Mouse (Mus musculus) kidney, postnatal 0 days (tissue): ENCODE data around the gene Snta1. TPM values are rescaled to one million over a fixed set of nuclear protein-coding genes. Genes with fewer than 3 reads are reported as not detected.

Experiments used
- ATAC-seq: fragments of 200-750 bp; cut with Nextera tagmentation; replicated peaks from 2 replicates; pipeline ENCODE4 v1.8.0; 2017; ENCODE audit warnings: low read depth, moderate number of reproducible peaks, moderate TSS enrichment, moderate library complexity; ENCODE audit not compliant: low FRiP score
- DNase-seq: peaks from one replicate; pipeline ENCODE4 v3.0.0-alpha.2; 2016; ENCODE audit warnings: low spot score
- H3K27ac ChIP-seq: fragments of 300-500 bp; sonication (generic); 2 replicates; pipeline ENCODE4 v1.5.1; 2014; ENCODE audit warnings: mild to moderate bottlenecking
- H3K27me3 ChIP-seq: fragments of 300-500 bp; sonication (generic); 2 replicates; pipeline ENCODE4 v1.6.1; 2014; ENCODE audit warnings: low read length, mixed read lengths; ENCODE audit not compliant: insufficient read depth
- H3K36me3 ChIP-seq: fragments of 300-500 bp; sonication (generic); 2 replicates; pipeline ENCODE4 v1.6.1; 2014; ENCODE audit warnings: low read length, mixed read lengths; ENCODE audit not compliant: insufficient read depth
- H3K4me1 ChIP-seq: fragments of 300-500 bp; sonication (generic); replicated peaks from 2 replicates; pipeline ENCODE4 v1.6.1; 2014; ENCODE audit warnings: antibody characterized with exemption, low read length, mixed read lengths; ENCODE audit not compliant: insufficient read depth
- H3K4me2 ChIP-seq: fragments of 300-500 bp; sonication (generic); 2 replicates; pipeline ENCODE4 v1.6.1; 2014; ENCODE audit warnings: mild to moderate bottlenecking, low read length, moderate library complexity, mixed read lengths
- H3K4me3 ChIP-seq: fragments of 300-500 bp; sonication (generic); replicated peaks from 2 replicates; pipeline ENCODE4 v1.5.1; 2014; ENCODE audit warnings: low read depth, low read length
- H3K9ac ChIP-seq: fragments of 300-500 bp; sonication (generic); 2 replicates; pipeline ENCODE4 v1.6.1; 2014; ENCODE audit warnings: low read depth, low read length
- H3K9me3 ChIP-seq: fragments of 300-500 bp; sonication (generic); replicated peaks from 2 replicates; pipeline ENCODE4 v1.6.1; 2016; ENCODE audit warnings: low read length, inconsistent platforms, mixed read lengths
- CTCF ChIP-seq: IDR thresholded peaks from 2 replicates; pipeline ENCODE4 v1.5.1; 2016; ENCODE audit warnings: antibody characterized with exemption, low read depth, mild to moderate bottlenecking, moderate library complexity
- WGBS: fragments of 180-500 bp; shearing (Covaris S2); extraction: QIAGEN DNeasy Blood & Tissue Kit; methylation state at CpG from one replicate; pipeline ENCODE4 v1.1.7; 2014; 5-methylcytosine and 5-hydroxymethylcytosine counted together
- polyA plus RNA-seq: library from polyadenylated mRNA; unstranded; fragments of >200 nt; fragmentation: Nextera tagmentation; extraction: Ambion mirVana; gene quantifications from 2 replicates; pipeline ENCODE4 v1.2.1, GENCODE M21; 2015

Gene Snta1
- 16.8 and 16.9 TPM in 2 replicates for polyA plus RNA-seq

GRCm38 (mm10) chr2:154407643-154408445 is at the start of gene Snta1:
TSS of gene Snta1 (minus strand) at chr2:154408099.
- WGBS = 2% methylated on average over 82 of the region's 84 CpGs
- peak within 1 kb of the TSS; percentile 60 for H3K27ac ChIP-seq

GRCm38 (mm10) chr2:154456621-154457020 is 48.7 kb upstream of the Snta1 start:
- Histone ChIP-seq H3K4me3 (no peak overlapping the region), H3K9ac (no peak overlapping the region), H3K27me3 (no peaks in the 10 kb centered on the region), H3K9me3 (no peaks in the 10 kb centered on the region), H3K4me2 (no peak overlapping the region), H3K27ac (no peak overlapping the region), H3K4me1 (peaks cover 12% of the 10 kb centered on the region), H3K36me3 (no peaks in the 10 kb centered on the region)
- ATAC-seq = no peak
- TF ChIP-seq CTCF = no peak
- DNase-seq = no peak

More at GRCm38 (mm10) chr2:154407643-154408445, at the start of gene Snta1:
- ATAC-seq = peak; percentile 92
- peak; percentile 82 for DNase-seq
- peak within 1 kb of the TSS; percentile 57 for H3K4me3 ChIP-seq
- TF ChIP-seq CTCF = no peak
- H3K4me1 ChIP-seq = peaks cover 10% of the 10 kb centered on the region; the same call in 1 of the 2 replicates
- no peaks in the 10 kb centered on the region for H3K27me3 ChIP-seq
- peak within 1 kb of the TSS; percentile 77 for H3K9ac ChIP-seq
- peak within 1 kb of the TSS; percentile 76 for H3K4me2 ChIP-seq
- H3K36me3 ChIP-seq = no peaks in the 10 kb centered on the region
- no peaks in the 10 kb centered on the region for H3K9me3 ChIP-seq

- Histone ChIP-seq H3K27me3 (no peaks in the 10 kb centered on the region), H3K9ac (no peak overlapping the region), H3K4me2 (peak overlapping the region; percentile 30; the same call in 1 of the 2 replicates), H3K4me1 (peaks cover 12% of the 10 kb centered on the region), H3K27ac (peak overlapping the region; percentile 64; the same call in 1 of the 2 replicates), H3K4me3 (no peak overlapping the region), H3K9me3 (no peaks in the 10 kb centered on the region), H3K36me3 (no peaks in the 10 kb centered on the region)
- DNase-seq (peak; percentile 77), ATAC-seq (no peak)
- TF ChIP-seq CTCF = no peak
- WGBS = 20% methylated on average over 5 of the region's 5 CpGs
Observed at GRCm38 (mm10) chr2:154455776-154456175, 47.9 kb upstream of the Snta1 start.

- Histone ChIP-seq H3K36me3 (no peaks in the 10 kb centered on the region), H3K4me2 (no peak overlapping the region), H3K4me3 (no peak overlapping the region), H3K27ac (peak overlapping the region; percentile 64), H3K9ac (no peak overlapping the region), H3K27me3 (no peaks in the 10 kb centered on the region), H3K9me3 (no peaks in the 10 kb centered on the region), H3K4me1 (peaks cover 12% of the 10 kb centered on the region)
- TF ChIP-seq CTCF = no peak
- ATAC-seq (peak; percentile 57), DNase-seq (peak; percentile 79)
- 27% methylated on average over 3 of the region's 3 CpGs for WGBS
Observed at GRCm38 (mm10) chr2:154454605-154455004, 46.7 kb upstream of the Snta1 start.

- no peaks in the 10 kb centered on the region for H3K27me3 ChIP-seq
- no peak for ATAC-seq
- H3K9me3 ChIP-seq = no peaks in the 10 kb centered on the region
- H3K4me1 ChIP-seq = peaks cover 12% of the 10 kb centered on the region; the same call in 1 of the 2 replicates
- no peak for TF ChIP-seq CTCF
- peak overlapping the region; percentile 25; the same call in 1 of the 2 replicates for H3K27ac ChIP-seq
- 53% methylated on average over 1 of the region's 1 CpGs for WGBS
- no peak overlapping the region for H3K4me2 ChIP-seq
- no peak overlapping the region for H3K4me3 ChIP-seq
- H3K9ac ChIP-seq = no peak overlapping the region
- no peaks in the 10 kb centered on the region for H3K36me3 ChIP-seq
- DNase-seq = no peak
Observed at GRCm38 (mm10) chr2:154454099-154454498, 46.2 kb upstream of the Snta1 start.

- peaks cover 12% of the 10 kb centered on the region; the same call in 1 of the 2 replicates for H3K4me1 ChIP-seq
- WGBS = 86% methylated on average over 2 of the region's 2 CpGs
- ATAC-seq = no peak
- H3K36me3 ChIP-seq = 0 out of 2 replicates have a peak, but pooled peaks cover under 1% of the 10 kb centered on the region
- no peak for DNase-seq
- no peaks in the 10 kb centered on the region for H3K27me3 ChIP-seq
- H3K9me3 ChIP-seq = no peaks in the 10 kb centered on the region
- peak; percentile 38; the same call in 1 of the 2 replicates for TF ChIP-seq CTCF
- H3K4me3 ChIP-seq = no peak overlapping the region
- H3K9ac ChIP-seq = no peak overlapping the region
- no peak overlapping the region for H3K27ac ChIP-seq
- no peak overlapping the region for H3K4me2 ChIP-seq
Observed at GRCm38 (mm10) chr2:154452951-154453350, 45.1 kb upstream of the Snta1 start.
